Mouse (Mus musculus): ENCODE data around the gene Ech1.

GRCm38 (mm10) chr7:28859953-28860352, 34.9 kb downstream of the Ech1 start:
- no peak for TF ChIP-seq CTCF (IDR thresholded peaks at IDR 0.05; ENCODE audit: insufficient read depth, low read length)
- no peak for TF ChIP-seq POLR2A (IDR thresholded peaks at IDR 0.05; ENCODE audit: borderline replicate concordance, extremely low read depth, low read depth, low read length)
